Mouse (Mus musculus) heart, adult 18-20 months (tissue): Measurements from ENCODE around the gene D6Wsu163e. TPM values are rescaled to one million over a fixed set of nuclear protein-coding genes. Genes with fewer than 3 reads are reported as not detected.

Experiments used
- DNase-seq, 2 experiments: peaks; one replicate each; pipeline ENCODE4 v3.0.0; 2021 to 2022; ENCODE audit warnings: mixed read lengths in 1 of 2
- long read RNA-seq, 2 experiments: library from polyadenylated mRNA; stranded (forward); transcript quantifications; one replicate each; pipeline ENCODE4 v2.0.0; 2021
- total RNA-seq, 2 experiments: library from RNA; stranded (reverse); gene quantifications; 2 replicates each; pipeline ENCODE4 v1.2.3; 2021

The D6Wsu163e gene
- 10 to 100 TPM; 11.2 to 13.9 TPM for total RNA-seq
- long read RNA-seq, experiment 1, partial matches to known transcripts = 1 of 9 reads
- long read RNA-seq, experiment 1, other reads (novel, unspliced or antisense) = 3 of 9 reads
- long read RNA-seq, experiment 2, partial matches to known transcripts = 1 of 2 reads
- long read RNA-seq, experiment 2, other reads (novel, unspliced or antisense) = 0 of 2 reads

- peak; percentile 94 to 97 for DNase-seq
These were observed at the start of gene D6Wsu163e, which contains the start of gene Rad51ap1 for GRCm38 (mm10) chr6:126939487-126940171. Gene D6Wsu163e, plus strand, starts transcription at chr6:126939962. Gene Rad51ap1, minus strand, starts transcription at chr6:126939587.

DNA sequence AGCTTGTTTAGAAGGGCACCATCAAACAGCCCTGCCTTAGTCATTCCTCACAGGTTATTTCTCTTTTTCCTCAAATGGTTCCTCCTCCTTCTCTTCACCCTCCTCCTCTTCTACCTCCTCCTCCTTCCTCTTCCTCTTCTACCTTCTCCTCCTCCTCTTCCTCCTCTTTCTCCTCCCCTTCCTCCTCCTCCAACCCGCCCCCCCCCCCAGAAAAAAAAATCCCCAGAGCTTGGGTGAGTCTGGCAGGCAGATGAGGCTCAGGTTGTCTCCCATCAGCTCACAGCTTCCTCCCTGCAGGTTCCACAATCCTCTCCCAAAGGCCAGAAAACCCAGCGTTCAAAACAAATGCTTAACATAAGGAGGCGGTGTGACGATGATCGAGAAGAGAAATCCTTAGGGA is 32.4 kb upstream of the D6Wsu163e start:
- DNase-seq = no peak

GRCm38 (mm10) chr6:126907876-126908275 is 31.9 kb upstream of the D6Wsu163e start:
- no peak for DNase-seq

GRCm38 (mm10) chr6:126910727-126911126 is 29.0 kb upstream of the D6Wsu163e start:
- no peak for DNase-seq

GRCm38 (mm10) chr6:126914928-126915327 is 24.8 kb upstream of the D6Wsu163e start:
- no peak for DNase-seq

DNA sequence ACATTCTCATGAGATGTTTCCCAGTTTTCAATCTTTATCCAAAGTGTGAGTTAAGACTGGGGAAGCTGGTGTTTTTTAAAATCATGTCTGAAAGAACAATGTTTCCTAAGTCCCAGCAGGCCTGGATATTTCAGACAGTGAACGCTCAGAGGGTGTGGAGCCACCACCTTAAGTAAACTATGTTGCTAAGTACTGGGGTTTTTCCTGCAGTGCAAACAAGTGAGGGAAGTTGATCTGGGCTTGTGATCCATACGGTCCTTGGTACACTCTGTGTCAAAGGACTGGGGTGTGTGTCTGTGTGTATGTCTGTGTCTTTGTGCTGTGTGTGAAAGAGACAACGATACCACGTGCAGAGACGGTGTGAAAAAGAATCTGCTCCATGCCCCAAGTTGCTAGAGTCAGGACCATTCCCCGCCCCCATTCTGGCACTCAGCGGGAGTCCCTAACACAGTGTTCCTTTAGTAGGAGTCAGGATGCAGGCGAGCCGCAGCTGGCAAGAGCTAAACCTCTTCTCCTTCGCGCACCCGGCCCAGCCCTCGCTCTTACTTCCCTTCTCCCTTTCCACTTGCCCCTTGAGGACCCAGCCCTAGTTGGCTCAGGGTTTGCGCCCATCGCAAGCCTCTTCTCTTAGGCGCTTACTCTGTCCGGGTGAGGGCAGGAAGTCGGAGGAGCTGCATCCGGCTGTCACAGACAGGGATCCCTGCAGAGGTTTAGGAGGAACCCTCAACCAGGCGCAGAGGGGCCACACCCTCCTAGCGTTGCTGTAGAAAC is 18.5 kb upstream of the D6Wsu163e start, which contains the start of gene Dyrk4:
Gene Dyrk4 (minus strand): TSS at position 729 of the 771 bp plus-strand sequence.
- DNase-seq = peak; percentile 18 to 48

GRCm38 (mm10) chr6:126932896-126933295 is 6.9 kb upstream of the D6Wsu163e start:
- DNase-seq = no peak

DNA sequence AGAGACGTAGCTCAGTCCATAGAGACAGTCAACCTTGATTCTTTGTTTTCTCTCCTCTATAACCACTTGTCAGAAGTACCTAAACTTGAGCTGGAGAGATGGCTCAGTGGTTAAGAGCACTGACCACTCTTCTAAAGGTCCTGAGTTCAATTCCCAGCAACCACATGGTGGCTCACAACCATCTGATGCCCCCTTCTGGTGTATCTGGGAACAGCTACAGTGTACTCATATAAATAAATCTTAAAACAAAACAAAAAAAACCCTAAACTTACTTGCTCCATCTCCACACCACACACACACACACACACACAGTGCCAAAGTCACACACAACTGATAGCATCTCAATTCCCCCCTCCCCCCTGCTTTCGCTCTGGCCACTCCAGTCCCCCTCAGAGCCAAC is 1.7 kb upstream of the D6Wsu163e start:
- DNase-seq = no peak

- no peak for DNase-seq
These were observed 792 bp upstream of the D6Wsu163e start for GRCm38 (mm10) chr6:126938853-126939486.

DNA sequence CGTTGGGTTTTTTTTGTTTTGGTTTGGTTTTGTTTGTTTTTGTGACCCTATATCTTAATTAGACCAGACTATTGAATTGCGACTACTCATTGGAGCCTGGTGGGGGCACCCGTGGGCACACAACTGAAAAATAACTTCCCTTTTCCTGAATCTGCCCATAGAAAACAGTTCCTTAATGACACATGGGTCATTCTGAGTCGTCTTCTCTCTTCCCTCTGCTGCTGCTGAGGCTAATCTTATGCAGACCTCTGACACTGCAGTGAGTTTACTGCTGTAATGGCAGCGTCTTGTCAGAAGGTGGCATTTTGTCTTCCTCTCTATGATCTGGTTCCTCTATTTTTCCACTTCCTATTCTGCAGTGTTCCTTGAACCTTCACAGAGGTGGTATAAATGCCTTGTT is 689 bp downstream of the D6Wsu163e start:
- DNase-seq = no peak

- DNase-seq = no peak
These were observed 8.6 kb downstream of the D6Wsu163e start for GRCm38 (mm10) chr6:126948336-126948735.

GRCm38 (mm10) chr6:126955734-126956133 is 16.0 kb downstream of the D6Wsu163e start:
- peak; percentile 59 to 89 for DNase-seq

DNA sequence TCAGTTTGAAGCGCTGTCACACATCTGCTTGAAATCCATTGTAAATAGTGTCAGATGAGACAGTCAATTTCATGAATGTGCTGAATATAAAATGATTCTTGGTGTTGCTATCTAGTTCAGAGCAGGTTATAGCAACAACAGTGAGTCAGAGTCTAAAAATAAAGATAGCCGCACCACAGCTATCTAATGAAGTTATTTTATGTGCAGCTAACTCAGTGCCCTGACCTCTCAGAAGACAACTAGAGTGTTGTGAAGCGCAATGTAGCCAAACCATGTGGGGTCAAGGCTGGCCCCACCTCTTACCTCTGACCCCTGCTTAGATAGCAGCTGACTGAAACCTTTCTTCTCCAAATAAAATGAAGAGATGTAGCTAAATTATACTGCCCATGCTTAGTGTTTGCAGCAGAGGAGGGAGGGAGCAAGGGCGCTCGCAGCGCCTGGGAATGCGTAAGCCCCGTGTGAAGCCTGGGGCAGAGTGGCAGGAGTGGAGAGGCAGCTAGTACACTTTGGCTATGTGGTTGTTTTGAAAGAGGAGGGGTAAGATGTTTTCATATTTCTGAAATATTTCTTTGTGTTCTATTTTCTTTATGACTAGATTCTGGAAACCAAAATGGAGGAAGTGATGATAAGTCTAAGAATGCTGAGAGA is 21.7 kb downstream of the D6Wsu163e start:
- DNase-seq = peak; percentile 40 to 42

- no peak for DNase-seq
These were observed 22.9 kb downstream of the D6Wsu163e start for GRCm38 (mm10) chr6:126962709-126963108.

- DNase-seq = peak; percentile 39 to 56
These were observed 23.7 kb downstream of the D6Wsu163e start for GRCm38 (mm10) chr6:126963426-126963825.

DNA sequence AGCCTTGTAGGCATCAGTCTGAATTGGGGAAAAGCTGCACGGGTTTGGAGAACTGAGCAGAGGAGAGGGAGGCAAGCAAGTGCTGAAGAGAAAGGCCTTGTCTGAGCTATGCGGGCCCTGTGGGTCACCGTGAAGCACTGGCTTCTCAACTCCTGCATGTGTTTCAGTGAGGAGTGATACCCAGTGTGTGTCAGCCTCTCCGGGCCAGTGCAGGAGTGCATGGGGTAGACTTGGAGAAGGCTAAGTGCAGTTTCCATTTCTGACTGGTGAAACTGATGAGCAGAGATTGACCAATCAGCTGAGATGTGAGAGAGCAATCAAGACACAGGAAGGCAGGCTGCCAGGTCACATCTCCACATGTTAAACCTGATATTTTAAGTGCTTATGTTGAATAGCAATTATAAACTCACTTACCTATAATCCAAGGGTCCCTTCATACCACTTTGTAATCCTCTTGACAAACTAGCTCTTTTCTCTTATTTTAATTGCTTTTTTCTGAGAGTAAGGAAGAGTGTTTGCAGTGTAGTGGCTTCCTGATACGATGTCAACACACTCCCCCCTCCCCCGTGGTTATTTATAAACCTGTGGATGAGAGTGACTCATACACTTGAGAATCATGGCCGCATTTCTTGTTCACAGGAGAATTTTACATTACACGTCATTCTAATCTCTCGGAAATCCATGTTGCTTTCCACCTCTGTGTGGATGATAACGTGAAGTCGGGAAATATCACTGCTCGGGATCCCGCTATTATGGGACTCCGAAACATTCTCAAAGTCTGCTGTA is 26.7 kb downstream of the D6Wsu163e start:
- DNase-seq = peak; percentile 14 to 37

DNA sequence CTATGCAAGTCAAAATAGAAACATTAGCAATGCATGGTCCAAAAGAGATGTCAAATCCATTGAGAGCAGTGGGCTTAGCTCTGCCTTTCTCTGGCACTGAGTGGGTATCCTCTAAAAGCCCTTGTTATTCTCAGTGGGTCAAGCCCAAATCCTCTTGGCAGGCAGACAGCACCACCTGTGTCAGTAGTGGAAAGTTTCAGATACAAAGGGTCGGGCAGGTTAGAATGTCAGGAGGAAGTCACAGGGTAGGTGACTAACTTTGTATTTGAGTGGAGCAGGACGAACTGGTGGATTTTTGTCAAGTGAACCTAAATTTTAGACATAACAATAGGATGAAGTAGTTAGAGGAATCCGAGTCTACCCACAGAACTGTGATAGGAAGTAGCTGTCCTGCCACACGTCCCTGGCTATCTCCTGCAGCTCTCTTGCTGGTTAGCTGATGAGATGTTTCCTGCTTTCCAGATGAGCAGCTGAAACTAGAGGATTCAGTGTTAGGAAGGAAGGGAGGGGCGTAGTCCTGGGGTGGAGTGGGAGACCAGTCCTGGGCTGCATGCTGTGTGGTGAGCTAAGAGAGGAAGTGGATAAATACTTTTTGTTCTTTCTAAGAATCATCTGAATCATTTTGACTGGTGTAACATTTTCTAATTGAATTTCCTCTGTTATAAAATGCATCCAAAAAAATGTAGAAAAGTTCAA is 41.9 kb downstream of the D6Wsu163e start:
- DNase-seq = peak; percentile 61 to 75

DNA sequence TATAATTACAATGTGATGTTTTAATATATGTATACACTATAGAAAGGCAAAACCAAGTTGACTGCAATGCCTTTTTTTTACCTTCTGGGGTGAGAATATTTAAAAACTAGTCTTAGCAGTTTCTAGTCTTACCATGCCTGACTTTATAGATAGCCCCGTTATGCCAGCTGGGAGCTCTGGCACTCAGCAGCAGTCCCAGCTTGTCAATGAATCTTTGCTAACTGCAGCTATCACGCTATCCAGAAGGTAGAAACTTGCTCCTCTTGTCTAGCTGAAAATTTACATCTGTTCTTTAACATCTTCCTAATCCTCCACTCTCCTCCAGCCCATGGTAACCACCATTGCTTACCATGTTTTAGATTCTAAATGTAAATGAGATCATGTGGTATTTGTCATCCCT is 53.9 kb downstream of the D6Wsu163e start:
- no peak for DNase-seq

DNA sequence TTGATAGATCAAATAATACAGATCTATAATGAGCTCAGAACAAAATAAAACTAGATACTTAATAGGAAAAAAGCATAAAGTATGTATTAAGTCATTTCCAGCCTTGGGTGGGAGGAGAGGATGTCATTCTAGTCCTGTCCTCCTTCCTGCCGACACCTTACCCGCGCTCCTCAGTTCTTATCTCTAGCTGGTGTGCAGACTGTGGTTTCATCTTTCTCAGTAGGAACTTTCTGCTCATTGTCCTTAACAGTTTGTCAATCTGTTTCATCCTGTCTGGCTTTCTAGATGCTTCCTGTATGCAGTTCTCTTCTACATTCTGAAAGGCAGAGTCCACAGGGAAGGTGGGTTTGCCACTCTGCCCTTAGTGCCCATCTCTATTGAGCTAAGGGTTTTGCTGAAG is 55.7 kb downstream of the D6Wsu163e start:
- DNase-seq = no peak

GRCm38 (mm10) chr6:126996399-126996798 is 56.6 kb downstream of the D6Wsu163e start:
- DNase-seq = peak in 1 of 2 experiments; percentile 39
